Mouse (Mus musculus) lung, postnatal 0 days (tissue): Measurements from ENCODE around the gene Llph. TPM values are rescaled to one million over a fixed set of nuclear protein-coding genes. Genes with fewer than 3 reads are reported as not detected.
A peak's percentile ranks its signal among the peaks of the same experiment; 100 is the strongest.

Experiments
- ATAC-seq: fragments of 200-750 bp; cut with Nextera tagmentation; 2 replicates; pipeline ENCODE4 v1.8.0; 2017; ENCODE audit warnings: moderate library complexity
- DNase-seq: peaks from one replicate; pipeline ENCODE4 v3.0.0-alpha.2; 2016; ENCODE audit warnings: low spot score
- H3K27ac ChIP-seq: fragments of 300-500 bp; sonication (generic); 2 replicates; pipeline ENCODE4 v1.5.1; 2014; ENCODE audit warnings: antibody characterized with exemption, mild to moderate bottlenecking, low read length, mixed read lengths
- H3K27me3 ChIP-seq: fragments of 300-500 bp; sonication (generic); replicated peaks from 2 replicates; pipeline ENCODE4 v1.6.1; 2014; ENCODE audit warnings: low read length, mixed read lengths; ENCODE audit not compliant: insufficient read depth
- H3K36me3 ChIP-seq: fragments of 300-500 bp; sonication (generic); 2 replicates; pipeline ENCODE4 v1.6.1; 2014; ENCODE audit warnings: low read length, mixed read lengths; ENCODE audit not compliant: insufficient read depth
- H3K4me1 ChIP-seq: fragments of 300-500 bp; sonication (generic); 2 replicates; pipeline ENCODE4 v1.6.1; 2014; ENCODE audit warnings: antibody characterized with exemption, low read depth, low read length, mixed read lengths; ENCODE audit not compliant: insufficient read depth
- H3K4me2 ChIP-seq: fragments of 300-500 bp; sonication (generic); replicated peaks from 2 replicates; pipeline ENCODE4 v1.6.1; 2014; ENCODE audit warnings: low read depth, mild to moderate bottlenecking, low read length, moderate library complexity, mixed read lengths
- H3K4me3 ChIP-seq: fragments of 300-500 bp; sonication (generic); 2 replicates; pipeline ENCODE4 v1.5.1; 2014; ENCODE audit warnings: low read depth, low read length
- H3K9ac ChIP-seq: fragments of 300-500 bp; sonication (generic); replicated peaks from 2 replicates; pipeline ENCODE4 v1.6.1; 2014; ENCODE audit warnings: low read depth, mild to moderate bottlenecking
- H3K9me3 ChIP-seq: fragments of 300-500 bp; sonication (generic); 2 replicates; pipeline ENCODE4 v1.6.1; 2016; ENCODE audit warnings: low read length, mixed read lengths
- CTCF ChIP-seq: IDR thresholded peaks from 2 replicates; pipeline ENCODE4 v1.5.1; 2016; ENCODE audit warnings: antibody characterized with exemption, mild to moderate bottlenecking
- EP300 ChIP-seq: IDR thresholded peaks from 2 replicates; pipeline ENCODE4 v1.6.1; 2016; ENCODE audit warnings: antibody characterized with exemption, mild to moderate bottlenecking, control low read depth
- WGBS: fragments of 180-500 bp; shearing (Covaris S2); extraction: QIAGEN DNeasy Blood & Tissue Kit; methylation state at CpG from one replicate; pipeline ENCODE4 v1.1.7; 2014; 5-methylcytosine and 5-hydroxymethylcytosine counted together
- polyA plus RNA-seq: library from polyadenylated mRNA; unstranded; fragments of >200 nt; fragmentation: Nextera tagmentation; extraction: Ambion mirVana; gene quantifications from 2 replicates; pipeline ENCODE4 v1.2.1, GENCODE M21; 2015

The Llph gene
- polyA plus RNA-seq, 1 experiment from 2014 or later = 33.4 TPM

DNA sequence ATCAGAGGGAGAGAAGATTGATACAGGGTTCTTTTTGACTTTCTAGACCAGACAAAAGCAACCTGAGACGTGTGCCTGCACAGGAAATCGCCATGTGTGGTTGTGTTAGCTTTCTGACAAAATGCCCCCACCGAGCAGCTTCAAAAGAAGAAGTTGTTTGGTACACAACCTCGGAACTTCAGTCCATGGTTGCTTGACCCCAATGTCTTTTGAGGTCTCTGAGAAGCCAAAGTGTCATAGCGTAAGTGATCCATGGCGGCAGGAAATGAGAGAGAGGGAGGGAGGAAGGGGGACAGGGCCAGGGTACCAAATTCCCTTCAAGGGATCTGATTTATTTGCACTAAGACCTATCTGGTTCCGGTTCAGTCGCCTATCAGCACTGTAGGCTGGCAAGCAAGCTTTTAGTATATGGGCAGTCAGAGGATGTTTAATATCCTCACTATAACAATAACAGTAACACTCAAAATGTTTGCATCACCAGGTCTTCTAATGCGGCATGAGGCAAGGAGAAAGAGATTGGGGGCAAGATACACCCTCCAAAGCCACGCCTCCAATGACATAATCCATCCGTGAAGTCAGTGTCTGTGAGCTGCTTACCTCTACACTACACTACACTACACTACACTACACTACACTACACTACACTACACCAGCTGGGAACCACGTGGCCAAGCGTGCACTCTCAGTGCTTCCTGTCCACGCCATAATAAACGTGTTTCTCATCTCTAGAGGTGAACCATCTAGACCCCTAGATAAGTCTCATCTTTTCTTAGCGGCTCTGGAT lies 24.2 kb upstream of the Llph start:
- no peak overlapping the region for H3K27ac ChIP-seq
- DNase-seq (no peak), ATAC-seq (no peak)
- no peak overlapping the region for H3K4me3 ChIP-seq
- peak overlapping the region; percentile 87 for H3K4me2 ChIP-seq
- TF ChIP-seq EP300 = no peak
- TF ChIP-seq CTCF = no peak
- no peaks in the 10 kb centered on the region for H3K4me1 ChIP-seq
- H3K9ac ChIP-seq = no peak overlapping the region
- WGBS = 61% methylated on average over 16 of the region's 16 CpGs
- H3K36me3 ChIP-seq = no peaks in the 10 kb centered on the region
- no peaks in the 10 kb centered on the region for H3K27me3 ChIP-seq
- no peaks in the 10 kb centered on the region for H3K9me3 ChIP-seq

GRCm38 (mm10) chr10:120204591-120205210 lies 22.2 kb upstream of the Llph start:
- TF ChIP-seq EP300 = no peak
- TF ChIP-seq CTCF = no peak
- Histone ChIP-seq H3K9me3 (no peaks in the 10 kb centered on the region), H3K4me3 (no peak overlapping the region), H3K27me3 (no peaks in the 10 kb centered on the region), H3K4me2 (no peak overlapping the region), H3K36me3 (no peaks in the 10 kb centered on the region), H3K27ac (no peak overlapping the region), H3K4me1 (0 out of 2 replicates have a peak, but pooled peaks cover under 1% of the 10 kb centered on the region), H3K9ac (no peak overlapping the region)
- WGBS = 71% methylated on average over 13 of the region's 13 CpGs
- DNase-seq (no peak), ATAC-seq (no peak)

DNA sequence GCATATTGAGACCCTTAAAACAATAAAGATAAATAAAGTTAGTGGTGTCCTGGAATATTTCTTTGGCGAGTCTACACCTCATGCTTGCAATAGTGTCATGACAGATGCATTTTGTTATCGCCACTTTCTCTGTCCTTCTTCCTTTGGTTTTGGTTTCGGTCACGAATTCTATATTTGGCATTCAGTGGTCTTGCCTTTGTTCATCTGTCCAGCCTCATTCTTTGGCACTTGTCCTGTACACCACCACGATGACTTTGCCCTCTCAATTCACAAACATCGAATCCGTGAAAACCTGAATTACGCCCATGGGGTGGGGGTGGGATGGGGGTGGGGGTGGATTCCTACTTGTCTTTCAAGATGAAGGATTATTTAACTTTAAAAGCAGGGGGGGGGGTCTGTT lies 18.9 kb upstream of the Llph start:
- 69% methylated on average over 8 of the region's 8 CpGs for WGBS
- H3K9me3 ChIP-seq = no peaks in the 10 kb centered on the region
- 0 out of 2 replicates have a peak, but pooled peaks cover 4% of the 10 kb centered on the region for H3K4me1 ChIP-seq
- H3K4me2 ChIP-seq = no peak overlapping the region
- DNase-seq (no peak), ATAC-seq (no peak)
- H3K36me3 ChIP-seq = no peaks in the 10 kb centered on the region
- no peak overlapping the region for H3K4me3 ChIP-seq
- no peak overlapping the region for H3K27ac ChIP-seq
- no peak for TF ChIP-seq EP300
- TF ChIP-seq CTCF = no peak
- H3K9ac ChIP-seq = no peak overlapping the region
- no peaks in the 10 kb centered on the region for H3K27me3 ChIP-seq

GRCm38 (mm10) chr10:120208575-120209538 lies 18.0 kb upstream of the Llph start:
- WGBS = 2% methylated on average over 53 of the region's 53 CpGs
- H3K36me3 ChIP-seq = no peaks in the 10 kb centered on the region
- peak overlapping the region; percentile 67 for H3K4me3 ChIP-seq
- no peaks in the 10 kb centered on the region for H3K27me3 ChIP-seq
- peak; percentile 57 for TF ChIP-seq CTCF
- TF ChIP-seq EP300 = no peak
- ATAC-seq (peak; percentile 94), DNase-seq (peak; percentile 92)
- H3K4me2 ChIP-seq = peak overlapping the region; percentile 81
- 0 out of 2 replicates have a peak, but pooled peaks cover 4% of the 10 kb centered on the region for H3K4me1 ChIP-seq
- H3K9me3 ChIP-seq = no peaks in the 10 kb centered on the region
- peak overlapping the region; percentile 45; the same call in 1 of the 2 replicates for H3K27ac ChIP-seq
- peak overlapping the region; percentile 74 for H3K9ac ChIP-seq

DNA sequence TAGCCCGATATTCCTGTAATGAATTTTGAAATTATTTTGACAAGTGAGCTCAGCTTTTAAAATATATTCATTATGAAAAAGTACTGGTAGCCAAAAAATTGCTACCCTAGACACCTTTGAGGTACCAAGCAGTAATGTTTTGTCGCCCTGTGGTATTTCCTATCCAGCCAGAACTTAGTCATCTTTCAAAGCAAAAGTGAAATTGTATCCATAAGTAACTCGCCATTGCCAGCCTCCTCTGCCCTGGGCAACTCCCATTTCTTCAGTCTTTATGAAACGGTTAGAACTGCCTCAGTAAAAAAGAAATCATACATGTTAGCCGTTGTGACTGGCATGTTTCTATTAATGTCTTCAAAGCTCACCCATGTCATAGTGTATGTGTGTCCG lies 17.3 kb upstream of the Llph start:
- TF ChIP-seq EP300 (0 out of 2 replicates have a peak, but pooled peaks have one; percentile 17), CTCF (no peak)
- 52% methylated on average over 6 of the region's 6 CpGs for WGBS
- peak; percentile 38 for DNase-seq
- no peaks in the 10 kb centered on the region for H3K27me3 ChIP-seq
- no peaks in the 10 kb centered on the region for H3K36me3 ChIP-seq
- H3K4me3 ChIP-seq = peak overlapping the region; percentile 67
- no peak overlapping the region for H3K9ac ChIP-seq
- no peak for ATAC-seq
- H3K27ac ChIP-seq = 0 out of 2 replicates have a peak overlapping the region, but pooled peaks have one; percentile 45
- H3K9me3 ChIP-seq = no peaks in the 10 kb centered on the region
- 0 out of 2 replicates have a peak, but pooled peaks cover 4% of the 10 kb centered on the region for H3K4me1 ChIP-seq
- H3K4me2 ChIP-seq = peak overlapping the region; percentile 81
